ENCODE assay signal across 11 mouse cellular contexts in the genomic region with DNA sequence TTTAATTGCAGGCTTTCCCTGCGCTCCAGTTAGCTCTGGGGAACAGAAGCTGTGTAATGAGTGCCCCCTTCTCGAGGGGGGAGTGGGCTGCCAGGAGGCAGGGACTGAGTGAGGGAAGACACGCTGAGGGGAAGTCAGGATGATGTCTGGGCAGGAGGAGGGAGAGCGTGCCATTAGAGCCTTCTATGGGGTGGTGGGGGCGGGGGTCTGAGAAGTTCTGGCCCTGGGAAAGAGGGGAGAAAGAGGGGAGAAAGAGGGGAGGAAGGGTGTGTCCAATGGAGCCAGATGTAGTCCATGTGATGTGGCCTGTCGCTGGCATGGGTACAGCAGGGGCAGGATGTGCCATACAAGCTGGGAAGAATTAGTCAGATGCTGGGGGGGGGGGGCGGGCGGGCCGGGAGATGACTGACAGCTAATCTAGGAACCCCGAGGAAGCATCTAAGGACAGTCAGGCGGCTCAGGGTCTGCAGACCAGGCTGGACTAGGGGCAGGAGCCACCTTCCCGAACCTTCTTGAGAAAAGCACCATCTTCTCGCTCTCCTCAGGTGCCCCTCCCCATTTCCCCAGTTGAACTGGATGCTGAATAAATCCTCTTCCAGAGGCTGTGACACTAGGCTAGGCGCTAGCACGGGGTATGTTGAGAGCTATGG. TPM values are rescaled to one million over a fixed set of nuclear protein-coding genes. Genes with fewer than 3 reads are reported as not detected.
DNase-seq lines count a peak whose midpoint lies in the region; ATAC-seq and TF ChIP-seq lines count a peak whose summit lies in the region.
"Had no signal": no experiment of that assay in that cellular context is flagged by ENCODE, and none has a peak within 500 bp of the region (broad histone marks: within the 10 kb centered on the region; RNA-seq: fewer than 3 reads in every experiment).

No protein-coding gene starts in this region.

- peak overlapping the region; percentile 13; the same call in 1 of the 2 replicates for H3K4me2 ChIP-seq in heart, embryonic 12.5 days
- H3K4me2 ChIP-seq in forebrain, embryonic 12.5 days, result no peak overlapping the region
- 0 out of 2 replicates have a peak overlapping the region, but pooled peaks have one; percentile 17 for H3K4me2 ChIP-seq in lung, postnatal 0 days (replicated peaks; ENCODE audit: low read depth, low read length)

- H3K4me1 ChIP-seq in heart, embryonic 12.5 days (replicated peaks), result peaks cover 44% of the 10 kb centered on the region
- peaks cover 81% of the 10 kb centered on the region for H3K4me1 ChIP-seq in E14TG2a.4 (replicated peaks; ENCODE audit: low read depth, low read length)
- H3K4me1 ChIP-seq in forebrain, embryonic 12.5 days, result peaks cover 45% of the 10 kb centered on the region
- peaks cover 31% of the 10 kb centered on the region for H3K4me1 ChIP-seq in lung, postnatal 0 days (ENCODE audit: insufficient read depth, low read depth, low read length)

- no peak overlapping the region for H3K4me3 ChIP-seq in heart, embryonic 12.5 days
- peak overlapping the region; percentile 43 for H3K4me3 ChIP-seq in E14TG2a.4 (replicated peaks; ENCODE audit: low read length)
- no peak overlapping the region for H3K4me3 ChIP-seq in forebrain, embryonic 12.5 days (replicated peaks)
- no peak overlapping the region for H3K4me3 ChIP-seq in lung, postnatal 0 days (ENCODE audit: low read depth, low read length)
- H3K4me3 ChIP-seq: layer of hippocampus, adult 2 months had no signal

- DNase-seq in heart, postnatal 25 days (ENCODE audit: low spot score), result no peak
- peak; percentile 73 for DNase-seq in lung, postnatal 0 days (ENCODE audit: low spot score)
- DNase-seq in gastrocnemius, adult 8-10 months (ENCODE audit: low spot score in 2 of 2), result no peak
- no peak for DNase-seq in right cerebral cortex, adult 2 months (ENCODE audit: low spot score in 2 of 2)
- DNase-seq in testis, postnatal 10 days (ENCODE audit: low spot score), result no peak

- H3K27ac ChIP-seq in heart, embryonic 12.5 days (ENCODE audit: poor library complexity, severe bottlenecking), result peak overlapping the region; percentile 56
- H3K27ac ChIP-seq in forebrain, embryonic 12.5 days, result 0 out of 2 replicates have a peak overlapping the region, but pooled peaks have one; percentile 38
- peak overlapping the region; percentile 81 for H3K27ac ChIP-seq in lung, postnatal 0 days (ENCODE audit: low read length)
- H3K27ac ChIP-seq: layer of hippocampus, adult 2 months had no signal

- ATAC-seq in heart, embryonic 12.5 days (ENCODE audit: insufficient number of reproducible peaks, low FRiP score), result no peak
- ATAC-seq in forebrain, embryonic 12.5 days (ENCODE audit: low FRiP score), result no peak
- ATAC-seq in lung, postnatal 0 days, result peak; percentile 11

- H3K27me3 ChIP-seq in heart, embryonic 12.5 days (replicated peaks), result no peaks in the 10 kb centered on the region
- 0 out of 2 replicates have a peak, but pooled peaks cover 8% of the 10 kb centered on the region for H3K27me3 ChIP-seq in E14TG2a.4 (ENCODE audit: insufficient read depth, low read length)
- H3K27me3 ChIP-seq in forebrain, embryonic 12.5 days, result peaks cover 9% of the 10 kb centered on the region; the same call in 1 of the 2 replicates
- H3K27me3 ChIP-seq in lung, postnatal 0 days (replicated peaks; ENCODE audit: insufficient read depth, low read length), result no peaks in the 10 kb centered on the region

- no peak; the same call in 1 of the 2 replicates for TF ChIP-seq EP300 in lung, postnatal 0 days (IDR thresholded peaks at IDR 0.05)

- no peaks in the 10 kb centered on the region for H3K36me3 ChIP-seq in heart, embryonic 12.5 days
- H3K36me3 ChIP-seq in E14TG2a.4 (ENCODE audit: insufficient read depth, low read length), result 0 out of 2 replicates have a peak, but pooled peaks cover 2% of the 10 kb centered on the region
- H3K36me3 ChIP-seq in forebrain, embryonic 12.5 days (replicated peaks), result no peaks in the 10 kb centered on the region
- H3K36me3 ChIP-seq in lung, postnatal 0 days (ENCODE audit: insufficient read depth, low read length), result no peaks in the 10 kb centered on the region

- TF ChIP-seq CTCF in E14TG2a.4 (conservative IDR thresholded peaks at IDR 0.05; ENCODE audit: low read length), result no peak
- no peak for TF ChIP-seq CTCF in lung, postnatal 0 days (IDR thresholded peaks at IDR 0.05)

- 34% methylated on average over 12 of the region's 15 CpGs for WGBS in heart, embryonic 12.5 days
- 46% methylated on average over 12 of the region's 15 CpGs for WGBS in forebrain, embryonic 12.5 days
- WGBS in lung, postnatal 0 days, result 19% methylated on average over 10 of the region's 15 CpGs

- H3K9ac ChIP-seq in heart, embryonic 12.5 days, result 0 out of 2 replicates have a peak overlapping the region, but pooled peaks have one; percentile 20
- no peak overlapping the region for H3K9ac ChIP-seq in forebrain, embryonic 12.5 days
- H3K9ac ChIP-seq in lung, postnatal 0 days (replicated peaks; ENCODE audit: low read depth), result no peak overlapping the region

- no peaks in the 10 kb centered on the region for H3K9me3 ChIP-seq in heart, embryonic 12.5 days (replicated peaks)
- H3K9me3 ChIP-seq in E14TG2a.4 (ENCODE audit: low read length), result no peaks in the 10 kb centered on the region
- no peaks in the 10 kb centered on the region for H3K9me3 ChIP-seq in forebrain, embryonic 12.5 days
- no peaks in the 10 kb centered on the region for H3K9me3 ChIP-seq in lung, postnatal 0 days (ENCODE audit: low read length)

- intact Hi-C loops in heart, postnatal 25 days (cut with DNase I), result no loop called here

RNA-seq across cellular contexts. Expression of gene Lmna, which starts 3.3 kb away (rescaled TPM):
- 108 and 113 TPM in 2 replicates for polyA plus RNA-seq in heart, embryonic 12.5 days (2016; fragmentation: Nextera tagmentation; extraction: Ambion mirVana)
- 100 to 1,000 TPM; 121 to 132 TPM for total RNA-seq in heart, postnatal 25 days (2021)
- 23.2 and 25.8 TPM in 2 replicates for polyA plus RNA-seq in forebrain, embryonic 12.5 days (2016; fragmentation: Nextera tagmentation; extraction: Ambion mirVana)
- polyA plus RNA-seq in lung, postnatal 0 days (2015; fragmentation: Nextera tagmentation; extraction: Ambion mirVana), result 185 and 216 TPM in 2 replicates
- 10 to 100 TPM; 59.0 to 76.0 (median 67.8) TPM for total RNA-seq in gastrocnemius, adult 8-10 months (2022)

RNA-seq across cellular contexts. Expression of gene Mex3a, which starts 19.2 kb away (rescaled TPM):
- polyA plus RNA-seq in heart, embryonic 12.5 days (2016; fragmentation: Nextera tagmentation; extraction: Ambion mirVana), result 11.8 and 13.9 TPM in 2 replicates
- under 1 TPM; 0.39 to 0.61 TPM for total RNA-seq in heart, postnatal 25 days (2021)
- polyA plus RNA-seq in forebrain, embryonic 12.5 days (2016; fragmentation: Nextera tagmentation; extraction: Ambion mirVana), result 51.0 and 53.2 TPM in 2 replicates
- 2.6 and 3.4 TPM in 2 replicates for polyA plus RNA-seq in lung, postnatal 0 days (2015; fragmentation: Nextera tagmentation; extraction: Ambion mirVana)
- under 1 TPM; 0.07 to 0.31 (median 0.15) TPM for total RNA-seq in gastrocnemius, adult 8-10 months (2022)

RNA-seq across cellular contexts. Expression of gene Rab25, which starts 35.1 kb away (rescaled TPM):
- polyA plus RNA-seq in heart, embryonic 12.5 days (2016; fragmentation: Nextera tagmentation; extraction: Ambion mirVana), result 0.55 TPM in 1 of 2 replicates, not detected in the other
- total RNA-seq in heart, postnatal 25 days (2021), result not detected
- 0.82 and 1.2 TPM in 2 replicates for polyA plus RNA-seq in forebrain, embryonic 12.5 days (2016; fragmentation: Nextera tagmentation; extraction: Ambion mirVana)
- 61.4 and 61.8 TPM in 2 replicates for polyA plus RNA-seq in lung, postnatal 0 days (2015; fragmentation: Nextera tagmentation; extraction: Ambion mirVana)
- not detected for total RNA-seq in gastrocnemius, adult 8-10 months (2022)
- total RNA-seq: layer of hippocampus, adult 2 months had no signal
- polyA plus RNA-seq: activated CD4-positive, CD25-positive, alpha-beta regulatory T cell, adult 4 months; neural tube, embryonic 14.5 days had no signal

RNA-seq across cellular contexts. Expression of gene Lamtor2, which starts 39.9 kb away (rescaled TPM):
- 108 and 114 TPM in 2 replicates for polyA plus RNA-seq in heart, embryonic 12.5 days (2016; fragmentation: Nextera tagmentation; extraction: Ambion mirVana)
- total RNA-seq in heart, postnatal 25 days (2021), result 10 to 100 TPM; 84.2 to 92.5 TPM
- polyA plus RNA-seq in forebrain, embryonic 12.5 days (2016; fragmentation: Nextera tagmentation; extraction: Ambion mirVana), result 137 and 138 TPM in 2 replicates
- polyA plus RNA-seq in lung, postnatal 0 days (2015; fragmentation: Nextera tagmentation; extraction: Ambion mirVana), result 138 and 143 TPM in 2 replicates
- total RNA-seq in gastrocnemius, adult 8-10 months (2022), result 10 to 100 TPM; 83.0 to 95.4 (median 86.1) TPM

RNA-seq across cellular contexts. Expression of gene Ubqln4, which starts 40.5 kb away (rescaled TPM):
- 46.5 and 47.9 TPM in 2 replicates for polyA plus RNA-seq in heart, embryonic 12.5 days (2016; fragmentation: Nextera tagmentation; extraction: Ambion mirVana)
- 10 to 100 TPM; 67.4 to 71.2 TPM for total RNA-seq in heart, postnatal 25 days (2021)
- polyA plus RNA-seq in forebrain, embryonic 12.5 days (2016; fragmentation: Nextera tagmentation; extraction: Ambion mirVana), result 64.1 and 64.4 TPM in 2 replicates
- polyA plus RNA-seq in lung, postnatal 0 days (2015; fragmentation: Nextera tagmentation; extraction: Ambion mirVana), result 18.4 and 22.6 TPM in 2 replicates
- 100 to 1,000 TPM in 1 of 4 experiments, 10 to 100 TPM in 3; 91.9 to 112 (median 94.6) TPM for total RNA-seq in gastrocnemius, adult 8-10 months (2022)

Comparison
In these comparisons a context has a peak if more than half of its experiments do, and no peak if none do; other contexts are left out.
1. RNA of gene Rab25, which starts 35.1 kb away (polyA plus RNA-seq): 61.4 to 61.8 TPM in lung, postnatal 0 days; 0.82 to 1.2 TPM in forebrain, embryonic 12.5 days and 0.55 TPM in heart, embryonic 12.5 days; every median in the first group is over 10 times any median in the second.
2. Peak in every context shown above with its lines, with median percentiles within 50 percentile points of each other: H3K27ac ChIP-seq.